In genomic region chrX:69359885-69360237, GRCm38 (mm10) we compare ENCODE assay signal across 8 mouse cellular contexts. TPM values are rescaled to one million over a fixed set of nuclear protein-coding genes. Genes with fewer than 3 reads are reported as not detected.
DNase-seq lines count a peak whose midpoint lies in the region; ATAC-seq and TF ChIP-seq lines count a peak whose summit lies in the region.

No protein-coding gene starts in this region.

- H3K9me3 ChIP-seq in neural tube, embryonic 11.5 days (ENCODE audit: control insufficient read depth, low read length) = no peaks in the 10 kb centered on the region
- H3K9me3 ChIP-seq in limb, embryonic 14.5 days (ENCODE audit: control insufficient read depth, low read length) = no peaks in the 10 kb centered on the region
- H3K9me3 ChIP-seq in stomach, embryonic 15.5 days = no peaks in the 10 kb centered on the region

- peak overlapping the region; percentile 52 for H3K4me3 ChIP-seq in neural tube, embryonic 11.5 days (ENCODE audit: low read depth, low read length)
- H3K4me3 ChIP-seq in limb, embryonic 14.5 days (replicated peaks; ENCODE audit: low read length) = peak overlapping the region; percentile 58
- H3K4me3 ChIP-seq in stomach, embryonic 15.5 days (replicated peaks) = peak overlapping the region; percentile 58

- DNase-seq in frontal cortex, adult 2 months (ENCODE audit: extremely low spot score in 1 of 2, low spot score in 1 of 2) = no peak
- DNase-seq in neural tube, embryonic 11.5 days (ENCODE audit: low spot score) = no peak
- DNase-seq in neural tube, embryonic 10.5 days (ENCODE audit: extremely low spot score, low spot score) = no peak
- no peak for DNase-seq in limb, embryonic 14.5 days (ENCODE audit: low spot score)
- DNase-seq in B cell, adult 2 months = no peak
- no peak for DNase-seq in gastrocnemius, postnatal 25 days

- TF ChIP-seq POLR2A in limb, embryonic 14.5 days (IDR thresholded peaks at IDR 0.05; ENCODE audit: borderline replicate concordance, extremely low read depth, insufficient read depth, insufficient read length) = no peak

- no peaks in the 10 kb centered on the region for H3K36me3 ChIP-seq in neural tube, embryonic 11.5 days (ENCODE audit: control insufficient read depth, insufficient read depth, low read length)
- no peaks in the 10 kb centered on the region for H3K36me3 ChIP-seq in limb, embryonic 14.5 days (ENCODE audit: control insufficient read depth, insufficient read depth, low read length)
- H3K36me3 ChIP-seq in stomach, embryonic 15.5 days = no peaks in the 10 kb centered on the region

- H3K9ac ChIP-seq in neural tube, embryonic 11.5 days (ENCODE audit: low read length) = peak overlapping the region; percentile 64
- peak overlapping the region; percentile 85 for H3K9ac ChIP-seq in limb, embryonic 14.5 days (ENCODE audit: low read depth, low read length, severe bottlenecking)
- no peak overlapping the region for H3K9ac ChIP-seq in stomach, embryonic 15.5 days

- WGBS in neural tube, embryonic 11.5 days = 20% methylated on average over 4 of the region's 4 CpGs
- WGBS in limb, embryonic 14.5 days = 26% methylated on average over 4 of the region's 4 CpGs
- WGBS in stomach, embryonic 15.5 days = 17% methylated on average over 4 of the region's 4 CpGs

- no peak overlapping the region for H3K27ac ChIP-seq in neural tube, embryonic 11.5 days (ENCODE audit: low read depth, low read length)
- H3K27ac ChIP-seq in limb, embryonic 14.5 days (replicated peaks; ENCODE audit: low read depth, low read length) = no peak overlapping the region
- H3K27ac ChIP-seq in stomach, embryonic 15.5 days = no peak overlapping the region

- H3K4me1 ChIP-seq in neural tube, embryonic 11.5 days (ENCODE audit: control insufficient read depth, insufficient read depth, low read length) = no peaks in the 10 kb centered on the region
- no peaks in the 10 kb centered on the region; the same call in 1 of the 2 replicates for H3K4me1 ChIP-seq in limb, embryonic 14.5 days (ENCODE audit: control insufficient read depth, insufficient read depth, low read length)
- H3K4me1 ChIP-seq in stomach, embryonic 15.5 days = 0 out of 2 replicates have a peak, but pooled peaks cover 3% of the 10 kb centered on the region

- peak; percentile 27; the same call in 1 of the 2 replicates for ATAC-seq in frontal cortex, adult (ENCODE audit: low TSS enrichment)
- ATAC-seq in neural tube, embryonic 11.5 days (ENCODE audit: insufficient read depth, low FRiP score, low TSS enrichment) = peak; percentile 70; the same call in 1 of the 2 replicates
- 0 out of 2 replicates have a peak, but pooled peaks have one; percentile 41 for ATAC-seq in limb, embryonic 14.5 days (ENCODE audit: low FRiP score, low read depth)
- no peak for ATAC-seq in stomach, embryonic 15.5 days (ENCODE audit: insufficient read depth, low FRiP score, low read depth)

- peak overlapping the region; percentile 55 for H3K4me2 ChIP-seq in neural tube, embryonic 11.5 days (ENCODE audit: low read depth)
- peak overlapping the region; percentile 52 for H3K4me2 ChIP-seq in limb, embryonic 14.5 days (replicated peaks; ENCODE audit: low read depth, low read length, severe bottlenecking)
- H3K4me2 ChIP-seq in stomach, embryonic 15.5 days = peak overlapping the region; percentile 64

- no peaks in the 10 kb centered on the region for H3K27me3 ChIP-seq in neural tube, embryonic 11.5 days (ENCODE audit: control insufficient read depth, insufficient read depth, low read length)
- H3K27me3 ChIP-seq in limb, embryonic 14.5 days (ENCODE audit: control insufficient read depth, insufficient read depth, low read length) = no peaks in the 10 kb centered on the region
- no peaks in the 10 kb centered on the region; the same call in 1 of the 2 replicates for H3K27me3 ChIP-seq in stomach, embryonic 15.5 days (replicated peaks)

RNA-seq across cellular contexts. Expression of gene Aff2, which starts 0.2 kb away (rescaled TPM):
- polyA plus RNA-seq in frontal cortex, adult 2 months (2012; rRNA removed) = 2.3 and 3.2 TPM in 2 replicates
- 12.7 and 13.9 TPM in 2 replicates for polyA plus RNA-seq in neural tube, embryonic 11.5 days (2014; fragmentation: Nextera tagmentation; extraction: Ambion mirVana)
- polyA plus RNA-seq in limb, embryonic 14.5 days (2012; rRNA removed) = 6.9 and 7.1 TPM in 2 replicates
- polyA plus RNA-seq in limb, embryonic 14.5 days (2014; fragmentation: Nextera tagmentation; extraction: Ambion mirVana) = 9.0 and 12.5 TPM in 2 replicates
- 2.9 and 3.5 TPM in 2 replicates for polyA plus RNA-seq in stomach, embryonic 15.5 days (2015; fragmentation: Nextera tagmentation; extraction: Ambion mirVana)
- total RNA-seq in gastrocnemius, postnatal 25 days (2021) = under 1 TPM; 0.72 to 0.97 TPM
